Mouse (Mus musculus): ENCODE data around the gene Snrnp40.

- TF ChIP-seq POLR2A (IDR thresholded peaks at IDR 0.05; ENCODE audit: low read depth, low read length) (no peak), CTCF (conservative IDR thresholded peaks at IDR 0.05 in 1 of 2, IDR thresholded peaks at IDR 0.05 in 1 of 2; ENCODE audit: low read depth in 2 of 2, low read length in 2 of 2) (no peak), POLR2AphosphoS2 (IDR thresholded peaks at IDR 0.05; ENCODE audit: low read depth, low read length) (no peak), EP300 (IDR thresholded peaks at IDR 0.05; ENCODE audit: low read length) (no peak), NRF1 (IDR thresholded peaks at IDR 0.05; ENCODE audit: low read depth, low read length) (no peak)
Observed at GRCm38 (mm10) chr4:130379181-130379580, 19.2 kb downstream of the Snrnp40 start.

All from CH12.LX (cell line).